Mouse (Mus musculus): ENCODE data around the gene Atp13a2. TPM values are rescaled to one million over a fixed set of nuclear protein-coding genes. Genes with fewer than 3 reads are reported as not detected.

Atp13a2 gene
- polyA plus RNA-seq (2014; fragmentation: Illumina TruSeq; extraction: RNeasy Lipid Tissue Mini Kit (QIAGEN cat#74804); ENCODE audit: low read depth, low replicate concordance): 2.0 TPM

GRCm38 (mm10) chr4:140986711-140987395 lies at the start of gene Atp13a2:
Gene Atp13a2 (plus strand): TSS chr4:140986873.

GRCm38 (mm10) chr4:140960781-140961466 lies 25.7 kb upstream of the Atp13a2 start, which contains the start of gene Sdhb:
Gene Sdhb (plus strand): TSS chr4:140961203.

GRCm38 (mm10) chr4:141010118-141010517 lies 23.4 kb downstream of the Atp13a2 start, which contains the start of gene Mfap2:
Gene Mfap2 (plus strand): TSS chr4:141010418.

Other genes with a start within 250 kb of the Atp13a2 start
- gene Padi6, start 244.2 kb upstream of the Atp13a2 start, polyA plus RNA-seq (2014; fragmentation: Illumina TruSeq; extraction: RNeasy Lipid Tissue Mini Kit (QIAGEN cat#74804); ENCODE audit: low read depth, low replicate concordance): not detected
- not detected for gene Padi4, start 212.6 kb upstream of the Atp13a2 start, polyA plus RNA-seq (2014; fragmentation: Illumina TruSeq; extraction: RNeasy Lipid Tissue Mini Kit (QIAGEN cat#74804); ENCODE audit: low read depth, low replicate concordance)
- gene Padi3, start 176.2 kb upstream of the Atp13a2 start, polyA plus RNA-seq (2014; fragmentation: Illumina TruSeq; extraction: RNeasy Lipid Tissue Mini Kit (QIAGEN cat#74804); ENCODE audit: low read depth, low replicate concordance): not detected
- gene Padi1, start 141.1 kb upstream of the Atp13a2 start, polyA plus RNA-seq (2014; fragmentation: Illumina TruSeq; extraction: RNeasy Lipid Tissue Mini Kit (QIAGEN cat#74804); ENCODE audit: low read depth, low replicate concordance): not detected
- 0.93 TPM for gene Padi2, start 80.5 kb upstream of the Atp13a2 start, polyA plus RNA-seq (2014; fragmentation: Illumina TruSeq; extraction: RNeasy Lipid Tissue Mini Kit (QIAGEN cat#74804); ENCODE audit: low read depth, low replicate concordance)
- 96.7 TPM for gene Sdhb, start 25.7 kb upstream of the Atp13a2 start, polyA plus RNA-seq (2014; fragmentation: Illumina TruSeq; extraction: RNeasy Lipid Tissue Mini Kit (QIAGEN cat#74804); ENCODE audit: low read depth, low replicate concordance)
- not detected for gene Mfap2, start 23.5 kb downstream of the Atp13a2 start, polyA plus RNA-seq (2014; fragmentation: Illumina TruSeq; extraction: RNeasy Lipid Tissue Mini Kit (QIAGEN cat#74804); ENCODE audit: low read depth, low replicate concordance)
- gene Crocc, start 73.7 kb downstream of the Atp13a2 start, polyA plus RNA-seq (2014; fragmentation: Illumina TruSeq; extraction: RNeasy Lipid Tissue Mini Kit (QIAGEN cat#74804); ENCODE audit: low read depth, low replicate concordance): 1.5 TPM
- 7.5 TPM for gene Necap2, start 91.5 kb downstream of the Atp13a2 start, polyA plus RNA-seq (2014; fragmentation: Illumina TruSeq; extraction: RNeasy Lipid Tissue Mini Kit (QIAGEN cat#74804); ENCODE audit: low read depth, low replicate concordance)
- gene Spata21, start 101.5 kb downstream of the Atp13a2 start, polyA plus RNA-seq (2014; fragmentation: Illumina TruSeq; extraction: RNeasy Lipid Tissue Mini Kit (QIAGEN cat#74804); ENCODE audit: low read depth, low replicate concordance): not detected
- 28.2 TPM for gene Szrd1, start 152.9 kb downstream of the Atp13a2 start, polyA plus RNA-seq (2014; fragmentation: Illumina TruSeq; extraction: RNeasy Lipid Tissue Mini Kit (QIAGEN cat#74804); ENCODE audit: low read depth, low replicate concordance)
- 7.3 TPM for gene Fbxo42, start 161.0 kb downstream of the Atp13a2 start, polyA plus RNA-seq (2014; fragmentation: Illumina TruSeq; extraction: RNeasy Lipid Tissue Mini Kit (QIAGEN cat#74804); ENCODE audit: low read depth, low replicate concordance)
- 0.76 TPM for gene Rsg1, start 227.1 kb downstream of the Atp13a2 start, polyA plus RNA-seq (2014; fragmentation: Illumina TruSeq; extraction: RNeasy Lipid Tissue Mini Kit (QIAGEN cat#74804); ENCODE audit: low read depth, low replicate concordance)